Mouse (Mus musculus) liver, adult 2 months (tissue): ENCODE measurements at regions not wholly inside any gene's neighbourhood (a gene's known extent, or its start where the extent isn't known, plus 50 kb on each side); places are given as distances from the start of the nearest gene placed in this dataset.

Source experiments
- DNase-seq: peaks from one replicate; pipeline ENCODE4 v3.0.0-alpha.2; 2011; ENCODE audit warnings: low read depth, low spot score; ENCODE audit errors: extremely low read depth
- H3K27ac ChIP-seq: fragments of 200-500 bp; replicated peaks from 2 replicates; pipeline ENCODE4 v1.5.1; 2012; ENCODE audit warnings: low read depth, mild to moderate bottlenecking, control low read depth, inconsistent platforms, low read length; ENCODE audit not compliant: insufficient read depth
- H3K27me3 ChIP-seq: fragments of 200-500 bp; 2 replicates; pipeline ENCODE4 v1.6.1; 2012; ENCODE audit warnings: mild to moderate bottlenecking, moderate library complexity, low read length, inconsistent platforms; ENCODE audit not compliant: control insufficient read depth, insufficient read depth
- H3K36me3 ChIP-seq: fragments of 200-500 bp; 2 replicates; pipeline ENCODE4 v1.6.1; 2012; ENCODE audit warnings: low read length, inconsistent platforms; ENCODE audit not compliant: control insufficient read depth, insufficient read depth
- H3K4me1 ChIP-seq: fragments of 200-500 bp; 2 replicates; pipeline ENCODE4 v1.6.1; 2011; ENCODE audit warnings: low read length; ENCODE audit not compliant: control insufficient read depth, insufficient read depth
- H3K4me3 ChIP-seq: fragments of 200-500 bp; 2 replicates; pipeline ENCODE4 v1.5.1; 2011; ENCODE audit warnings: low read depth, mild to moderate bottlenecking, control low read depth, low read length, moderate library complexity; ENCODE audit not compliant: insufficient read depth
- H3K79me2 ChIP-seq: fragments of 200-500 bp; 2 replicates; pipeline ENCODE4 v1.6.1; 2012; ENCODE audit warnings: inconsistent platforms, mild to moderate bottlenecking, low read length, moderate library complexity; ENCODE audit not compliant: control insufficient read depth, insufficient read depth
- H3K9ac ChIP-seq: fragments of 200-500 bp; 2 replicates; pipeline ENCODE4 v1.6.1; 2012; ENCODE audit warnings: low read depth, mild to moderate bottlenecking, control low read depth, inconsistent platforms, low read length
- CTCF ChIP-seq: fragments of 200-500 bp; IDR thresholded peaks from 2 replicates; pipeline ENCODE4 v1.5.1; 2011; ENCODE audit warnings: low read depth, low read length, control low read depth
- POLR2A ChIP-seq: fragments of 200-500 bp; IDR thresholded peaks from 2 replicates; pipeline ENCODE4 v1.6.1; 2011; ENCODE audit warnings: low read length, control low read depth; ENCODE audit not compliant: insufficient read depth; ENCODE audit errors: extremely low read depth
- WGBS: fragments of 180-500 bp; shearing (Covaris S2); methylation state at CpG from one replicate; pipeline ENCODE4 v1.1.7; 2018; 5-methylcytosine and 5-hydroxymethylcytosine counted together

DNA sequence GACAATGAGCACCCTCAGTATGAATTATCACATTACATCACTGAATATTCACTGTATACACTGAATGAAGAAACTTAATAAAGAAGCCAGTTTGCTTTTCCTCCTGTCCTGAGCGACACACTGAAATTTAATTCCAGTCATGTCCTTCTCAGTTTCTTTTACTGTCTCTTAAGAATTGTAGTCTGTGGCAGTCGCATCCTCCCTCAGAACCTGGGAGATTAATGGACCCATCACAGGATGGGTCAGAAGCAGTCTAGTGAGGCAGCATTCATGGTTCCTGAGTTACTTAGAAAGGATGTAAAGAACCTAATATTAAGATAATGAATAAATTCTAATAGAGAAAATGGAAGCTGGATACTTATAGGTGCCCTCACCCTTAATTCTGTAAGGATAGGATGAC lies 349.5 kb downstream of the Tmem135 start:
- no peak overlapping the region for H3K27ac ChIP-seq
- WGBS = 90% methylated on average over 2 of the region's 2 CpGs
- DNase-seq = no peak
- H3K27me3 ChIP-seq = no peaks in the 10 kb centered on the region
- H3K79me2 ChIP-seq = no peaks in the 10 kb centered on the region
- H3K4me3 ChIP-seq = no peak overlapping the region
- no peaks in the 10 kb centered on the region for H3K36me3 ChIP-seq
- TF ChIP-seq CTCF = no peak
- no peak for TF ChIP-seq POLR2A
- H3K9ac ChIP-seq = no peak overlapping the region
- no peaks in the 10 kb centered on the region for H3K4me1 ChIP-seq

DNA sequence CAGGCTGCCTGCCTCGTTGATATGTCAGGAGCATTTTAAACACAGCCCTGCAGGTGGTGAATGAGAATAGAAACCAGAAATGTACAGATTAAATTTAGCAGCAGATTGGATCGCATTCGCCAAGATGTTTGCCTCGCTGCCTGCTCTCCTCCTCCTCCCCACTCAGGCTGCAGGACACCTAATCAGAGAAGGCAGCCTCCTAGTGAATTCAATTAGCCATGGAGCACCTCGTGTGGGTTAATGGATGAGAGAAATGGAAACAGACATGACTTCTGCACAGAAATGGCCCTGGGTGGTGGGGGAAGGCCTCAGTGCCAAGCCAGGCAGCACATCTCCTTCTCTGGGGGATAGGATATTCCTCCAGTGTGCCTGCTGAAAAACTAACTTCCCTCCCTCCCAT lies 352.8 kb downstream of the Tmem135 start:
- Histone ChIP-seq H3K27ac (no peak overlapping the region), H3K79me2 (no peaks in the 10 kb centered on the region), H3K4me1 (no peaks in the 10 kb centered on the region), H3K27me3 (no peaks in the 10 kb centered on the region), H3K9ac (no peak overlapping the region), H3K4me3 (no peak overlapping the region), H3K36me3 (no peaks in the 10 kb centered on the region)
- WGBS = 65% methylated on average over 5 of the region's 5 CpGs
- DNase-seq = no peak
- TF ChIP-seq CTCF (no peak), POLR2A (no peak)

DNA sequence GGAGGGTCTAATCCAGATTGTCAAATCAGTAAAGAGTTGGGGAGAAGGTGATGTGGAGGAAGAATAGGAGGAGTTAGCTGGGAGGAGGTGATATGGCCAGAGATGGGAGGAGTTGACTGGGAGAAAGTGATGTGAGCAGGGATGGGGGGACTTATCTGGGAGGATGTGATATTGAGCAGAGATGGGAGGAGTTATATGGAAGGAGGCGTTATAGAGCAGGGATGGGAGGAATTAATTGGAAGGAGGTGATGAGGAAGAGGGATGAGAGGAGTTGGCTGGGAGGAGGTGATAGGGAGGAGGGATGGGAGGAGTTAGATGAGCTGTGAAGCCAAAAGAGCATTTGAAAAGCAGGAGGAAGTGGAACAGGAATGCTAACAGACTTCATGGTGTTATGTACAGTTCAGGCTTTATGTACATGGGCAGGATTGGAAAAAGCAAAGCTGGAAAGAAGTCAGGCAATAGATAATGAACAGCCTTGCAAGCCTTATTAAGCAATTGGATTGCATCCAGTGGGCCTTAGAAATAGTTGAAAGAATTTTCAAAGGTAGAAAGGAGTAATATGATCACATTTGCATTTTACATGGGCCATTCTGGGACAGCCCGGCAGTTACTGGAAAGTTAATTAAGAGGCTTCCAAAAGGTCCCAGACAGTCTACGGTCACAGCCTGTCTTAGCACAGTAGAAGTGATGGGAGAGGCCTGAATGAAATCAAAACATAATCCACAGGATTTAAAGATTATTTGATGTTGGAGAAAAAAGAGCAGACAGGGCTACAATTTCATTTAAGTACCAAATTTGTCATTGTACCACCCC lies 357.4 kb downstream of the Tmem135 start:
- WGBS = 85% methylated on average over 3 of the region's 3 CpGs
- Histone ChIP-seq H3K79me2 (no peaks in the 10 kb centered on the region), H3K27ac (no peak overlapping the region), H3K27me3 (no peaks in the 10 kb centered on the region), H3K4me1 (no peaks in the 10 kb centered on the region), H3K9ac (no peak overlapping the region), H3K4me3 (no peak overlapping the region), H3K36me3 (no peaks in the 10 kb centered on the region)
- no peak for TF ChIP-seq POLR2A
- no peak for TF ChIP-seq CTCF
- no peak for DNase-seq

GRCm38 (mm10) chr7:89042977-89043376 lies 361.0 kb downstream of the Tmem135 start:
- 34% methylated on average over 1 of the region's 1 CpGs for WGBS

GRCm38 (mm10) chr7:89041287-89041686 lies 362.7 kb downstream of the Tmem135 start:
- no peak for DNase-seq
- H3K27ac ChIP-seq = no peak overlapping the region
- H3K36me3 ChIP-seq = no peaks in the 10 kb centered on the region
- no peak for TF ChIP-seq CTCF
- TF ChIP-seq POLR2A = no peak
- no peak overlapping the region for H3K4me3 ChIP-seq
- no peaks in the 10 kb centered on the region for H3K4me1 ChIP-seq
- WGBS = 76% methylated on average over 5 of the region's 5 CpGs
- no peaks in the 10 kb centered on the region for H3K79me2 ChIP-seq
- no peaks in the 10 kb centered on the region for H3K27me3 ChIP-seq
- no peak overlapping the region for H3K9ac ChIP-seq

More at GRCm38 (mm10) chr7:89042977-89043376, 361.0 kb downstream of the Tmem135 start:
- Histone ChIP-seq H3K4me3 (no peak overlapping the region), H3K27me3 (no peaks in the 10 kb centered on the region), H3K9ac (no peak overlapping the region), H3K79me2 (no peaks in the 10 kb centered on the region), H3K27ac (no peak overlapping the region), H3K4me1 (no peaks in the 10 kb centered on the region), H3K36me3 (no peaks in the 10 kb centered on the region)
- TF ChIP-seq POLR2A (no peak), CTCF (no peak)
- no peak for DNase-seq

- TF ChIP-seq POLR2A (no peak), CTCF (no peak)
- H3K4me3 ChIP-seq = no peak overlapping the region
- no peaks in the 10 kb centered on the region for H3K4me1 ChIP-seq
- no peaks in the 10 kb centered on the region for H3K36me3 ChIP-seq
- H3K79me2 ChIP-seq = no peaks in the 10 kb centered on the region
- DNase-seq = no peak
- no peak overlapping the region for H3K9ac ChIP-seq
- no peak overlapping the region for H3K27ac ChIP-seq
- no peaks in the 10 kb centered on the region for H3K27me3 ChIP-seq
- 44% methylated on average over 6 of the region's 6 CpGs for WGBS
Measured at GRCm38 (mm10) chr7:89040139-89040538, 363.9 kb downstream of the Tmem135 start.
